Mouse (Mus musculus) kidney, adult 2 months (tissue): ENCODE data around the gene Sdk1.

Source experiments
- CTCF ChIP-seq: fragments of 200-500 bp; conservative IDR thresholded peaks from 2 replicates; pipeline ENCODE4 v1.5.1; 2011; ENCODE audit warnings: low read depth, mild to moderate bottlenecking, control low read depth, low read length, moderate library complexity, mixed read lengths; ENCODE audit not compliant: insufficient read depth, insufficient read length
- POLR2A ChIP-seq: fragments of 200-500 bp; IDR thresholded peaks from one replicate; pipeline ENCODE4 v1.6.1; 2011; ENCODE audit warnings: low read depth, low read length, control low read depth

DNA sequence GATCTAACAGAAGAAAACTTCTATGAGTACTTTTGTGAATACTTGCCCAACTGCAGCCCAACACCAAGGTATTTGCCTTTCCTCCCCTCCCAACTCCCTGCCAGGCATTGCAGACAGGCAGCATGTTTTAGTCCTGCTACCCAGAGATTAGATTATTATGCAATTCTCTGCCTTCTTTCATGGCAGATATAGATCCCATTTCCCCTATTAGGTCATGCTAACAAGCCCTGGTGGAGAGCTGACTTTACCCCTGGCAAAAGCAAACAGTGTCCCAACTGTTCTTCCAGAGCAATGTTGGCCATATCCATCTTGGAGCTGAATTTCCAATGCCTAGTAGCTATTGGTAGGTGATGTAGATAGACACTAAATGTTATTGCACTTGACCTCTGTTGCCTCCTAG lies 48.3 kb downstream of the Sdk1 start:
- TF ChIP-seq CTCF (no peak), POLR2A (no peak)
